Mouse (Mus musculus) monocyte, adult 2 months (primary cell): Measurements from ENCODE around the gene Magea5.
"Not testable (repeated sequence)": the region's sequence is repeated elsewhere in the genome, so short reads cannot be mapped to it uniquely, and the experiment has no call there.

Experiments used
- DNase-seq, 2 experiments: peaks; one replicate each; pipeline ENCODE4 v3.0.0; 2022; ENCODE audit warnings: low spot score in 2 of 2, low read depth in 1 of 2

Gene Magea5

GRCm38 (mm10) chrX:155063045-155063444, at the start of gene Magea5:
Magea5 (minus strand) TSS chrX:155063145.
- not testable (repeated sequence) for DNase-seq

- no peak for DNase-seq
These were observed 35.1 kb upstream of the Magea5 start for GRCm38 (mm10) chrX:155098024-155098423.

- not testable (repeated sequence) for DNase-seq
These were observed 30.6 kb upstream of the Magea5 start, which contains the start of gene Magea2 for GRCm38 (mm10) chrX:155093566-155093965. Magea2 (minus strand) TSS chrX:155093666.

- DNase-seq: not testable (repeated sequence)
These were observed 26.7 kb upstream of the Magea5 start, which contains the start of gene Magea1 for GRCm38 (mm10) chrX:155089693-155090092. Magea1 (minus strand) TSS chrX:155089793.
